Mouse (Mus musculus) mature B cell (primary cell): ENCODE results near the gene Fam110c.

Source experiments
- in situ Hi-C: fragments of 300-500 bp; cut with MboI; formaldehyde crosslinking; loops from 2 replicates; pipeline ENCODE4 v1.14.3; 2019

Gene Fam110c

GRCm38 (mm10) chr12:31116005-31116466 is 42.4 kb downstream of the Fam110c start:
- in situ Hi-C loops, result no loop called here

DNA sequence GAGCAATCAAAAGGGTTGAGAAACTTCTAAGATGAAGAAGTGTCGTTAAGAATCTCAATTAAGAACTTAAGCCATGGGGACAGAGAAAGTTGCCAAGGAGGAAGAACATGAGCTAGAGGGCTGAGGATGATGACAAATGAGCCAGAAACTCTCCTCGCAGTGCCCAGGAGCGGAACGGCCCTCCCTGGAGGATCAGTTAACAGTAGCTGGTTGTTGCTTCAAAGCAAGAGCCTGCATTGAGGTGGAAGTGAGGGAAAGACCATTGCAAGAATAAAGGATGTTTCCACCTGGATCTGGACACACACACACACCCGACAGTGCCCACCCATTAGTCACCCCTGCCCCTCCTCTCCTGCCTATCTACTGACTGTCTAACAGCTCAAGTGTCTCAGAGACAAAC is 46.9 kb downstream of the Fam110c start:
- in situ Hi-C loops, result no loop called here

DNA sequence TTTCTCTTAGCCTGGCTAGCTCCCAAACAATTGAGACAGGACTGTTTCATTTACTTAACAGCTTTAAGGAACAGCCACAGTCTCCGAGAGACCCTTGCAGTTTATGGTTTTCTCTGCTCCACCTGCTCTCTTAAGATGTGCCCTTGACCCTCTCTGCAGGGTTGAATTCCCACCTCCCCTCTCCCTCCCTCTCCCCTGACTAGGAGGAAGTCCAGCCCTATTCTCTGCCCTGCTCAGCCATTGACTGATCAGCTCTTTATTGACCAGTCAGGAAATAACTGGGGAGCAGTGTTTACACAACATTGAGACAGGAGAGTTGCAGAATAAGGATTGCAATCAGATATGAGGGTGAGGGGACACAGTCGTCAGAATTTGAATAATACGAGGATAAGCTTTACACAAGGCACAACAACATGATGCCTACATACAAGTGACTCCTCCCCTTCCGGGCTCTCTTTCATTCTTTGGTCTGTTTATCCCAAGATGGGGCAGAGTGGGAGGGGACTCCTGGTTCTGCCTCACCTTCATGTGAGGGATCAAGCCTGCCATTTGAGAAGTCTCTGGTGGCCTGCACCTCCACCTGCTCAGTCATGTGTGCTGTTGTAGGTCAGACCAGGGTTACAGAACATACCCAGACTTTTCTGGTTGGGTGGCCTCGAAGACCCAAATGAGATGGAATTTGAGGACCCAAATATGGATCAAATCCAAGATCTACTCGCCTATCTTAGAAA is 49.4 kb downstream of the Fam110c start:
- in situ Hi-C loops, result no loop called here

- in situ Hi-C loops, result no loop called here
Measured at GRCm38 (mm10) chr12:31126071-31126470, 52.4 kb downstream of the Fam110c start.

DNA sequence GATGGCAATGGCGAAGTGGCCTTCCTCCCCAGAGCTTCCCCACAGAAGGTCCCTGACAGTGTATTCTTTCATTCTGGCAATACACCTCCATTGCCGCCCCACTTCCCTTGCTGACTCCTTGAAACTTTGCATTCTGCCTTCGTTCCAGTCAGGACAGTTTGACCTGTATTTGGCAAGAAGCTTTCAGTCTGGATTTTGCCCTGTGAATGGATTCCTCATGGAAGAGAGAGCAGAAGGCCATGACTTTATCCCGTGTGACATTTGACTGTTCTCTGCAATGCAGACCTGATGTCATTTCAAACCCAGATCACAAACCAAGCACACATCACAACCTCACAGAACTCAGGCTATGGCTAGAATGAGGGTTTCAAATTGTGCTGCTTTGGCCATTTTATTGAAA is 55.9 kb downstream of the Fam110c start:
- in situ Hi-C loops, result no loop called here
